Mouse (Mus musculus) cerebellum, adult 8-10 months (tissue): ENCODE data around the gene Dusp8.
A peak's percentile ranks its signal among the peaks of the same experiment; 100 is the strongest.

Experiments used
- DNase-seq: peaks from one replicate; pipeline ENCODE4 v3.0.0; 2022

Gene Dusp8

DNA sequence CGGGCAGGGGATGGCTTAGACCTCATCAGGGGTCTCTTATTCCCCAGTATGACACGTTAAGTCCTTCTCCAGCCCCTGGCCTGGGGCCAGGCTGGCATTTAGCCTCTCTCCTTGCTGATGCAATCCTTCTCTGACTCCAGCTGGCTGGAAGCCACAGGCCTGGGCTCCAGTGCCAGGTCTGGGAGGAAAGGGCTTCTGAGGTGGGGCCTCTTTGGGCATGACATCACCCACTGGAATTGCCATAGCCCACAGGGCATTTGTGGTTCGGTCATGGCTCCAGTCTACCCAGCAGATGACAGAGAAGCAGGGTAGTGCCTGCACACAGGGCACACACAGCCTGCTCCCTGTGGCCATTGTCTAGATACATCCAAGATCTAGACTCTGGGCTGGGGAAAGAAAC lies 10.8 kb downstream of the Dusp8 start:
- peak; percentile 87 for DNase-seq

DNA sequence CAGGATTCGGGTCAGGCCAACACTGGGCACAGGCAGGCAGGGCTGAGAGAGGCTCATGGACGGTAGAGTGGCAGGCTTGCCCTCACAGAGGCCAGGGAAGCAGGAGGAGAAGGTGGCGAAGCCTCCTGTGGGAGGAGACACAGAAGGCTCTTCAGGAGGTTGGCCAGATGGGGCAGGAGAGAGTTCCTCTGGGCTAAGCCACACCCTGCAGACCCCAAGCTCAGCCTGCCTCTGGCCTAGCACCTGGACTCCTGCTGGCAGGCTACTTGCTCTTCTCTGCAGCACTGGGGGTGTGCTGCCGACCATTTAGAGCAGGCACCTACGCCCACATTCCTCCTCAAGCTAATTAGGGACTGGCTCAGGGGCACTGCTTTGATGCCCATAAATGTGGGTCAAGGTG lies 11.2 kb downstream of the Dusp8 start:
- DNase-seq: no peak

- peak; percentile 54 for DNase-seq
Measured at GRCm38 (mm10) chr7:142083588-142084317, 11.9 kb downstream of the Dusp8 start.

GRCm38 (mm10) chr7:142082607-142083006 lies 13.0 kb downstream of the Dusp8 start:
- DNase-seq: no peak

- no peak for DNase-seq
Measured at GRCm38 (mm10) chr7:142082179-142082578, 13.5 kb downstream of the Dusp8 start.

DNA sequence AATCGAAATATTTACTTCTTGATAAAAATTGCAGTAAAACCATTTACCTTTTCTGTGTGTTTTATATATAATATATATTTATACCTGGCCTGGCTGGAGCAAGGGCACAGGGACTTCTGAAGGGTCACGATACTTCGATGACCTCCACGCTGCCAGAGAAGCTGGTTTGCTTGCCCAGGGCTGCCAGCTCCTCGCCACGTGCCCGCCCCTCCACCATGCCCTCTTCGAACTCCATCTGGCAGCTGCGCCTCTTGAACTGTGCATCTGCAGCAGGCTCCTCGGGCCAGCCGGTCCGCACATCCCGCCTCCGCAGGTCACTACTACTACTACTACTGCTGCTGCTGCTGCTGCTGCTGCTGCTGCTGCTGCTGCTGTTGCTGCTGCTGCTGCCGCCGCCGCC lies 13.9 kb downstream of the Dusp8 start:
- DNase-seq: no peak

- DNase-seq: no peak
Measured at GRCm38 (mm10) chr7:142080876-142081275, 14.8 kb downstream of the Dusp8 start.

DNA sequence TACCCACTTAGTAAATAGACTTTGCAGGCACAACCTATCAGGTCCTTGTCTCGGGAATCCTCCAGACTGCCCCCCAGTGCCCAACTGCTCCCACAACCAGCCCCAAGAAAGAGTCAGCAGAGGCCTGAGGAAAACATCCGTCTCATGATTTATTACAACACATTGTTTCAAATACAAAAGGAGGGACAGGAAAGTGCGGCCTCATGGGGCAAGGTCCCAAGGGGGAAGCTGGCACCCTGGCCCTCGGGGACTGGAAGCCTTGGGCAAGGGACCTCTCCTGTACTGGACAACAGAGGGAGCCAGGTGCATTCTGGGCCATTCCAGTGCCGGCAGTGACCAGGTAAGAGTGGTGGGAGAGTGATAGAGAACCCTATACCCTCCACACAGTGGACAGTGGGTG lies 16.3 kb downstream of the Dusp8 start:
- DNase-seq: no peak

GRCm38 (mm10) chr7:142077138-142077537 lies 18.5 kb downstream of the Dusp8 start:
- DNase-seq: no peak

DNA sequence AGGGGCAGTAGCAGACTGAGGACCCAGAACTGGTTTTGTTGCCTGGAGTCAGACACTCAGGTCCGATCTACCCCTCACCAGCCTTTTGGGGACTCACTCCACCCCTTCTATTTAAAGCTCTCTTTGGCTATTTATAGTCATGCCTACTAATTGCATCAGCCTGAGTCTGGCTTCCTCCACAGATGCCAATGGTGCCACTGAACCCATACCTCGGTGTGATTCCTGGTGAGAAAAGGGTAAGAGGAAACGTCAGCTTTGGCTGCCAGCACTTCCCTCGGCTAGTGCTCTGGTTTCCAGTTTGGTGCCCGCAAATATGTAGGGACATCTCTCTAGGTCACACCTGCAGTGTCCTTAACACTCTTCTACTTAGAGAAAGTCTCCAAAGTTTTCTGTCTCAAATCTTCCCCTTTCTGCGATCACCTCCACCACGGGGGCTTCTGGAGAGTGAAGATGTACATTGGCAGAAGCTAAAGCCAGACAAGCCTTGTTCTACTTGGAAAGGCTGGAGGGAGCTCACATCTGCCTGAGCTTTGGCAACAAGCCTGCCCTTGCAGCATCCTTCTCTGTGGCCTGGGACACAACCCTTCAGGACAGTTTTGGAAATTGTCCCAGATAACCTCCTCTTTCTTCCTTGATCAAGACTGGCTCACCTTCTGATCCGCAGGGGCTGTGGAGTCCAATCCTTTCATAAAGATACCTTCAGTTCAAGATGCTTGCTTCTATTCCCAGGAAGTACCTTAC lies 21.3 kb downstream of the Dusp8 start:
- DNase-seq: no peak

DNA sequence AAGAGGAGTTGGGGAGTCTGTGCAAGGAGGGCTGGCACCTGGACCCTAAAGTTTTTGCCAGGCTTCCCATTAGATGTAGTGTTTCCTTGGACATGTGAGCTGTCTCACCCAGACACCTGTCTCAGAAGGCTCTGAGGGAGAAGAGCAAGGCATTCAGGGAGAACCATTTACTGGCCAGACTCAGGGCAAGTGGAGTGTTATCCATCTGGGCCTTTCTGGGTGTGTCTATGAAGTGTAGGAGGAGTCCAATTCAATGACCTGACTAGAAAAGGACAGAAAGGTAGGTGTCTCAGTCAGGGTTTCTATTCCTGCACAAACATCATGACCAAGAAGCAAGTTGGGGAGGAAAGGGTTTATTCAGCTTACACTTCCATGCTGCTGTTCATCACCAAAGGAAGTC lies 23.9 kb downstream of the Dusp8 start:
- DNase-seq: no peak

DNA sequence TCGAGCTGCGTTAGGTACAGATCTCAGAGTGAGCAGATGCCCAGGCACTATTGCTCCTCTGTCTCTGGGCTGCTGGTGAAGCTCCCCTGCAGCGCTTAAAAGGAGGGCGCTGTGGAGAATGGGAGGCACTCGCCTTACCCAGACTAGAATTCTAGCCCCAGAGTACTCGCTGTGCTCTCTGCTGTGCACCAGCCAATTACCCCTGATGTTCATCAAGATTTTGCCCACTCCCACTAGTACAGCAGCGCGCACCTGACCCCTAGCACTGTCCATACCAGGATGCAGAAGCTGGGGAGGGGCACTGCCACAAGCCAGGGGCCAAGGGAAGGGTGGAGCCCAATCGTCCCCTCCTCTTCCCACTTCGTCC lies 24.4 kb downstream of the Dusp8 start:
- DNase-seq: no peak

- peak; percentile 87 for DNase-seq
Measured at GRCm38 (mm10) chr7:142070458-142071211, 25.0 kb downstream of the Dusp8 start.

GRCm38 (mm10) chr7:142068429-142068828 lies 27.2 kb downstream of the Dusp8 start:
- no peak for DNase-seq

DNA sequence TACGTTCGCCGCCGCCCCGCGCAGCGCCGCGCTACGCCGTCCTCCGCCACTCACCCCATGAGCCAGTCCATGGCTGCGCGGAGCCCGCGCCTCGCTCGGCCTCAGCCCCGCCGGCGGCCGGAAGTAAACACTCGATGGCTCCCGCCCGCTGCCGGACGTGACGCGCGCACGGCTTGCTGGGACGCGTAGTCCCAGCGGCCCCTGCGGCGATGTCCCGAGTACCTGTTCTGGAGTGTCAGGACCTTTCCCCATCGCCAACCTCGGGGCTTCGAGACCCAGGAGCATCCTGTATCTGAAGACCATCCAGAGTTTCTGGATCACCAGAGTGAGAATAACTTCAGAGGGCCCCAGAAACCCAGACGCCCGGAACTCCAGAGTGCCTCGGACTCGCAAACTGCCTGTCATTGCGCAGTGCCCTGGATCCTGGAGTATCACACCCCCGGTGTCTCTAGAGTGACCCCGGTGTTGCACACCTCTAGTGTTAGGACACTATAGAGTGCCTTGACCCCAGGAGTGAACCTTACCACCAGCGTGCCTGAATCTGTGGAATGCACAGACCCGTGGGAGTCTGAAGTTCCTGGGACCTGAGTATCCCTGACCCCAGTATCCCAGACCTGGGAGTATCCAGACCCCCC lies 34.6 kb downstream of the Dusp8 start, which contains the start of gene Mob2:
TSS of gene Mob2 (minus strand) at position 135 of the 635 bp plus-strand sequence.
- peak; percentile 90 for DNase-seq

DNA sequence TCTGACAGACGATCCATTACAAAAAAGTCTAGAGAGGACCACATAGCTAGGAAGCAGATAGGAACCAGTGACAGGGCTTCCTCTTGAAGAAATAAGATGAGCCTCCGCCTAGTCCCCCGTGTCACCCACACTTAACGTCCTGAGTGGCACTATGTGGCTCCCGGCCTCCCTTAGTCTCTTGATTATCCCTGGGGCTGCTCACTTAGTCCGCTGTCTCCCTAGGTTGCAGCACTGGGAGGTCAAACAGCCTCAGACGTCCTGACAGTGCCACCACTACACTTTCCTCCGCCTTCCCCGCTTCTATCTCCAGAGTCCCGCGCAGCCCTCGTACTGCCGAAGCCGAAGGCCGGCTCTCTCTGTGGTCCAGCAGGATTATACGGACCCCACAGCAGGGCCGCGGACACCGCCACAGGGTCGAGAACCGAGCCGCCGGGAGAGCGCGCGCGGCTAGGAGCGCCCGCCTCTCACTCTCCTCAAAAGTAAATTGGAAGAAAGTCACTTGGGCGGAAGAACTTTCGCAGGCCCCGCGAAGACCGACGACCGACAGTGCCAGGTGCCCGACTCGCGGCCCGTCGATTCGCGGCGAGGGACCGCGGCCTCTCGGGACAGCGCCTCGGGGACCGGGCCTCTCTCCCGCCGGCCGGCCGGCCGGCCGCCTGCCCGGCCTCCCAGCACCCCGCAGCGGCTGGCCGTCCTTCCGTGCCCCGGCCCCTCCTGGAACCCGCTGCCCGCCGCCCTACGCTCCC lies 35.3 kb downstream of the Dusp8 start:
- no peak for DNase-seq

DNA sequence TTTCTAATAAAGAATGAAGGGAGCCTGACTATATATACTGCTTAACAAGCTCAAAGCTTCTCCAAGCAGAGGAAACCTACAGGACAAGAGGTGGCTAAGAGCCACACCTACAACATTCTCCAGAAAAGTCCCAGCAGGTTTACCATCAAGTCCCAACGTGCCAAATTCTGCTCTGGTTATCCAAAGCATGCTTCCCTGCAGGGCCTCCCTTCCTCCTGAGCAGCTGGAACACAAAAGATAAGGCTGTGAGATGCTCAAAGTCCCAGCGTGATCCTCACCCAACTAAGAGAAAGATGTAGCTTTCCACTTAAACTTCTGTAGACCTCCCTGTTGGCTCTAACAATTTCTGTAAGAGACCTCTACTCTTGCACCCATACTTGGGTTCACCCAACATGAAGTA lies 36.6 kb downstream of the Dusp8 start:
- no peak for DNase-seq

- DNase-seq: no peak
Measured at GRCm38 (mm10) chr7:142057121-142057520, 38.5 kb downstream of the Dusp8 start.

DNA sequence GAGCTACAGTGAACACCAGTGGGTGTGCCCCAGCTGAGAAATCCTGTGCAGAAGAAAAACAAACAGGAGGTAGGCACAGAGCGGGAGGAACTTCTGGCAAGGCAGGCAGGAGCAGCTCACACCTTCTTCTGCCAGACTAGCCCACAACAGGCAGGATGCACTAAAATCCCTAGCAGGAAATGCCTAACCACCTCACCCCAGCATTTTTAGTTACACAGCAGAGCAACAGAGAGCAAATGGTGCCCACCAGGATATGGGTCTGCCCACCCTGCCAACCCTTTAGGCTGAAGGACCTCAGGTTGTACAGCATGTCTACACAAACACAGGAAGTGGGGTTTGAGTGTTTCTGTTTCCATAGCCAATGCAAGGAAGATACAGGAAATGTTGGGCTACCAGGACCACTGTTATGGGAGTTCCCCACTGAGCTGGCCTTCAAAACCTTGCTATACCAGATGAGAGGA lies 39.0 kb downstream of the Dusp8 start:
- DNase-seq: no peak

GRCm38 (mm10) chr7:142055431-142055830 lies 40.2 kb downstream of the Dusp8 start:
- no peak for DNase-seq

DNA sequence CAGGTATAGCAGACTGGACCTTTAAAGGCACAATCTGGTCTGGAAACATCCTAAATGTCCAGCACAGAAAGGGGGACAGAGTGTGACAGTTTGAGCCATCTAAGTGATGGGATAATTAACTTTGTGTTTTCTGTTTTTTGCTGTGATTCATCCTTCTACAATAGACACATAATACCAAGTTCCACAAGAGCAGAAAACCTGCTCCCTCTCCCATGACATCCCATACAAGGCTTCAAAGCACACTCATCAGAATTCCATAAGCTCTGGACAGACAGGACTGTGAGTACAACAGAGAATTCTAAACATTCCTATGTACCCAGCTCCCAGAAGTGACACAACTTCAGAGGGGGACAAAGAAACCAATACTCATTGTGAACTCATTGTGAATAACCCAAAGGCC lies 45.1 kb downstream of the Dusp8 start:
- no peak for DNase-seq

DNA sequence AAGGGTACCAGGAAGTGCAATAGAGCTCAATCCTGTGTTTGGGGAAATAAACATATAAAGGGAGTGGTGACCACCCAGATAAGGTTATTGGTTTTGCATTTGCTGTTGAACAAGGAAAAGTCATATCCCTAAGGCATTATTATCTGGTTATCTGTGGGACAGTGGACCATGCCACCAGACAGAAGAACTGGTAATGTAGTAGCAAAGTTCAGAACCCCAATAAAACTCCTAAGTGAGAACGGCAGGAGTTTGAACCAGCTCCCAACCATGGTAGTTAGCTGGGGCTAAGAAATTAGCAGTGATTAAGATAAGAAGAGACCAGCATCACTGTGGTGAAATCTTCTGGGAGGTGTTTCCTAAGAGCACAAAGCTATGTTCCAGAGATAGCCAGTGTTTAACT lies 49.7 kb downstream of the Dusp8 start:
- DNase-seq: no peak
